Mouse (Mus musculus) cerebellum, adult 2 months (tissue): Measurements from ENCODE around the gene Cfap299.

Source experiments
- CTCF ChIP-seq: fragments of 200-500 bp; IDR thresholded peaks from 2 replicates; pipeline ENCODE4 v1.5.1; 2011; ENCODE audit warnings: low read depth, mild to moderate bottlenecking, control low read depth, low read length, moderate library complexity, borderline replicate concordance; ENCODE audit not compliant: insufficient read depth
- POLR2A ChIP-seq: fragments of 200-500 bp; IDR thresholded peaks from 2 replicates; pipeline ENCODE4 v1.6.1; 2011; ENCODE audit warnings: low read length, control low read depth, borderline replicate concordance; ENCODE audit not compliant: insufficient read depth

- TF ChIP-seq POLR2A (no peak), CTCF (no peak)
Observed at GRCm38 (mm10) chr5:98569029-98569513, 240.0 kb downstream of the Cfap299 start.
